Mouse (Mus musculus) bone marrow, adult 2 months (tissue): ENCODE data around the gene Dock1. TPM values are rescaled to one million over a fixed set of nuclear protein-coding genes. Genes with fewer than 3 reads are reported as not detected.

Experiments
- H3K27ac ChIP-seq: fragments of 200-500 bp; 2 replicates; pipeline ENCODE4 v1.5.1; 2012; ENCODE audit warnings: low read depth, mild to moderate bottlenecking, control low read depth, inconsistent platforms, low read length; ENCODE audit not compliant: control insufficient read depth, poor library complexity, insufficient read depth
- H3K4me1 ChIP-seq: fragments of 200-500 bp; 2 replicates; pipeline ENCODE4 v1.6.1; 2011; ENCODE audit warnings: low read length; ENCODE audit not compliant: control insufficient read depth, insufficient read depth
- H3K4me3 ChIP-seq: fragments of 200-500 bp; replicated peaks from 2 replicates; pipeline ENCODE3; 2011; ENCODE audit warnings: mild to moderate bottlenecking, low read depth, low read length, control low read depth; ENCODE audit not compliant: control insufficient read depth
- CTCF ChIP-seq: fragments of 200-500 bp; IDR thresholded peaks from 2 replicates; pipeline ENCODE4 v1.5.1; 2011; ENCODE audit warnings: low read length, control low read depth; ENCODE audit not compliant: control insufficient read depth, insufficient read depth
- POLR2A ChIP-seq: fragments of 200-500 bp; IDR thresholded peaks from 2 replicates; pipeline ENCODE4 v1.6.1; 2011; ENCODE audit warnings: low read depth, mild to moderate bottlenecking, control low read depth, low read length, borderline replicate concordance; ENCODE audit not compliant: control insufficient read depth
- WGBS: fragments of 180-500 bp; shearing (Covaris S2); methylation state at CpG from one replicate; pipeline ENCODE4 v1.1.7; 2018; 5-methylcytosine and 5-hydroxymethylcytosine counted together
- polyA plus RNA-seq: library from polyadenylated mRNA; stranded (reverse); fragments of >200 nt; gene quantifications from 2 replicates; pipeline ENCODE4 v1.2.4, GENCODE M21; 2011; ENCODE audit warnings: low replicate concordance; ENCODE audit not compliant: missing spikeins, insufficient read depth, insufficient read length

The Dock1 gene
- polyA plus RNA-seq, 1 experiment, result 9.2 TPM

- Histone ChIP-seq H3K27ac (no peak overlapping the region), H3K4me1 (no peaks in the 10 kb centered on the region), H3K4me3 (no peak overlapping the region)
- WGBS, result 79% methylated on average over 5 of the region's 5 CpGs
- TF ChIP-seq CTCF (no peak), POLR2A (no peak)
Observed at GRCm38 (mm10) chr7:135034811-135035210, 364.4 kb downstream of the Dock1 start.

- WGBS, result 56% methylated on average over 2 of the region's 2 CpGs
- H3K27ac ChIP-seq, result no peak overlapping the region
- TF ChIP-seq POLR2A (no peak), CTCF (no peak)
Observed at GRCm38 (mm10) chr7:135035651-135036050, 365.2 kb downstream of the Dock1 start.

GRCm38 (mm10) chr7:135038930-135039329 lies 368.5 kb downstream of the Dock1 start:
- TF ChIP-seq CTCF (no peak), POLR2A (no peak)
- H3K4me3 ChIP-seq, result no peak overlapping the region
- WGBS, result 74% methylated on average over 1 of the region's 1 CpGs
- H3K4me1 ChIP-seq, result no peaks in the 10 kb centered on the region
- H3K27ac ChIP-seq, result no peak overlapping the region

More at GRCm38 (mm10) chr7:135035651-135036050, 365.2 kb downstream of the Dock1 start:
- Histone ChIP-seq H3K4me1 (no peaks in the 10 kb centered on the region), H3K4me3 (no peak overlapping the region)

- Histone ChIP-seq H3K27ac (no peak overlapping the region), H3K4me1 (no peaks in the 10 kb centered on the region), H3K4me3 (no peak overlapping the region)
- 89% methylated on average over 12 of the region's 12 CpGs for WGBS
- TF ChIP-seq CTCF (no peak), POLR2A (no peak)
Observed at GRCm38 (mm10) chr7:135043931-135044765, 373.7 kb downstream of the Dock1 start.

GRCm38 (mm10) chr7:135049416-135049815 lies 379.0 kb downstream of the Dock1 start:
- H3K27ac ChIP-seq, result no peak overlapping the region
- H3K4me3 ChIP-seq, result no peak overlapping the region
- no peaks in the 10 kb centered on the region for H3K4me1 ChIP-seq
- WGBS, result 88% methylated on average over 2 of the region's 2 CpGs
- no peak for TF ChIP-seq CTCF
- no peak for TF ChIP-seq POLR2A

GRCm38 (mm10) chr7:135053186-135053715 lies 382.8 kb downstream of the Dock1 start:
- H3K4me3 ChIP-seq, result no peak overlapping the region
- WGBS, result 77% methylated on average over 8 of the region's 8 CpGs
- H3K27ac ChIP-seq, result no peak overlapping the region
- TF ChIP-seq CTCF (no peak), POLR2A (no peak)
- no peaks in the 10 kb centered on the region for H3K4me1 ChIP-seq

- Histone ChIP-seq H3K4me1 (no peaks in the 10 kb centered on the region), H3K4me3 (no peak overlapping the region), H3K27ac (no peak overlapping the region)
- no peak for TF ChIP-seq CTCF
- TF ChIP-seq POLR2A, result no peak
- WGBS, result 78% methylated on average over 7 of the region's 7 CpGs
Observed at GRCm38 (mm10) chr7:135054664-135055063, 384.2 kb downstream of the Dock1 start.

- TF ChIP-seq POLR2A (no peak), CTCF (no peak)
- WGBS, result 76% methylated on average over 4 of the region's 4 CpGs
- H3K4me3 ChIP-seq, result no peak overlapping the region
- no peaks in the 10 kb centered on the region for H3K4me1 ChIP-seq
- H3K27ac ChIP-seq, result no peak overlapping the region
Observed at GRCm38 (mm10) chr7:135059071-135059470, 388.6 kb downstream of the Dock1 start.
